Mouse (Mus musculus) cerebellum, adult (tissue): ENCODE measurements around the gene Gzmf.
"Not testable (repeated sequence)": the region's sequence is repeated elsewhere in the genome, so short reads cannot be mapped to it uniquely, and the experiment has no call there.

Source experiments
- ATAC-seq: cut with Nextera tagmentation; 2 replicates; pipeline ENCODE4 v1.9.2; 2017; ENCODE audit warnings: mild to moderate bottlenecking, moderate library complexity, mixed read lengths; ENCODE audit not compliant: insufficient number of reproducible peaks, low FRiP score, low TSS enrichment

The Gzmf gene

DNA sequence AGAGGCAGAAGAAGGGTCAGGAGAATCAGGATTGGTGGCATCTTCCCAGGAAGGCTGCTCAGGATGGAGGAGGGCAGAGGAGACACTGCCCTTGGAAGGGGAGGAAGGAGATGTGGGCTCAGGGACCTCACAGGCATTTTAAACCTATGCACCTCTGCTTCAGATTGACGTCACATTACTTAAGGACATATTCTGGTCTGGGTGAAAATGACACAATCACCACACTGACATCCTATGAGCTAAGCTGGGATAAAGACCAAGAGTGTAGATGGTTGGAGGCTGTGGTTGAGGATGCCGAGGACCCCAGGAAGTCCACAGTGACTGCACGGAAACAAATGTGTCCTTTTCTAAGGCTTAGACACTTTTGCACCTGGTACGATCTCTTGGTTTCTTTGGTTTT, at the start of gene Gzmf:
TSS of gene Gzmf (minus strand) at position 101 of the 400 bp plus-strand sequence.
- ATAC-seq = no peak

DNA sequence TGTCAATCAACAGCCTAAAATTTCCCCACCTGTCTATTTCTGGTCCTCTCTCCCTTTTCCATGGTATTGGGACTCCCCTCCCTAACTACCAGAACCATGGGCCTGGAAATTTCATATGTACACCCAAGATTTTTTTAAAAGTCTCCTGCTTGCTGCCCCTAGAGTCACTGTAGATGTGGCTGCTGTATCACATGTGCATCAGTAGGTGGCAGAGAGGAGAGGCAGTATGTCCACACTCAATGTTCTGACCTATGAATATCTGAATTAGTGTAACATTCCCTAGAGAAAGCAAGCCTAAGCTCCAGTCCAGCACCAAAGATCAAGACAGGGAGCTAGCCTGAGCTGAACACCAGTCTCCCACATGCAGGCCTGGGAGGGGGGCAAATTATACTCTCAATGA, 29.2 kb upstream of the Gzmf start:
- ATAC-seq = no peak

DNA sequence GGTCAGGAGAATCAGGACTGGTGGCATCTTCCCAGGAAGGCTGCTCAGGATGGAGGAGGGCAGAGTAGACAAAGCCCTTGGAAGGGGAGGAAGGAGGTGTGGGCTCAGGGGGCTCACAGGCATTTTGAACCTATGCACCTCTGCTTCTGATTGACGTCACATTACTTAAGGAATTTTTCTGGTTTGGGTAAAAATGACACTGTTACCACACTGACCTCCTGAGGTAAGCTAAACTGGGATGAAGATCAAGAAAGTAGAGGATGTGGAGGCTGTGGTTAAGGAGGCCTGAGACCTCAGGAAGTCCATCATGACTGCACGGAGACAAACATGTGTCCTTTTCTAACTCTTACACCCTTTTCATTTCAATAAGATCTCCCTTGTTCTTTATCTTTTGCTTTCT, 23.3 kb upstream of the Gzmf start, which contains the start of gene Gzmc:
TSS of gene Gzmc (minus strand) at position 101 of the 400 bp plus-strand sequence.
- no peak for ATAC-seq

DNA sequence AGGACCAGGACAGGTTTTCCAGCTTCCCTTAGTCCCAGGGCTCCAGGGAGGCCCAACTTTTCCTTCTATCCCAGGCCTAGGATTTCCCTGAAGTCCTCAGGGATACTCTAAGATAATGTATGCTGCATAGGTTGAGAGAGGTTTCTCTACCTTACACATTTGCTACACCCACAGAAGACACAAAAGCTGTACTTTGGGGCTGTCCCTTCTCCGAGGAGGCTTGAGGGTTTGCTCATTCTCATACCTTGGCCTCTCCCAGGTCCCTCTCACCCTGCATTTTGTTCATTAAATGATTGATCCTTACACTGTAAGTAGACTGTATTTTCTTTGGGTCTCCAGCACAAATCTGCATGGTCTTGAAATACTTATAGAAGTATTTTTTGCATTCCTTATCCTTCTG, 5.6 kb downstream of the Gzmf start:
- no peak for ATAC-seq

DNA sequence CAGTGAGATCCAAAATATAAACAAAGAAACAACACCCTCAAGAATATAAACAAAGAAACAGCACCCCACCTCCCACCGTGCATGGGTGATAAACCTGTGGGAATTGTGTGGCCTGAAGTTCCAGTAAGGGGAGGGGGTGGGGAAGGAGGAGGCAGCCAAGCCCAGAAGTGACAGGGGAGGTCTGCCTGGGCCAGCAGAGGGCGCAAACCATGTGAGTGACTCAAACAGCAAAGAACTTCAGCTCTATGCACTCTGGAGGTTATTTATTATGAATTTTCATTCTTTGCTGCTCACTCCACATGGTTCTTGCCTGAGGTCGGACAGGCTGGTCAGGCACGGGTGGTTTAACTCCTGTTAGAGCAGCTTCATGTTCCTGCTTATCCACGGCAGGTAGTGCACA, 6.2 kb downstream of the Gzmf start:
- ATAC-seq = not testable (repeated sequence)

DNA sequence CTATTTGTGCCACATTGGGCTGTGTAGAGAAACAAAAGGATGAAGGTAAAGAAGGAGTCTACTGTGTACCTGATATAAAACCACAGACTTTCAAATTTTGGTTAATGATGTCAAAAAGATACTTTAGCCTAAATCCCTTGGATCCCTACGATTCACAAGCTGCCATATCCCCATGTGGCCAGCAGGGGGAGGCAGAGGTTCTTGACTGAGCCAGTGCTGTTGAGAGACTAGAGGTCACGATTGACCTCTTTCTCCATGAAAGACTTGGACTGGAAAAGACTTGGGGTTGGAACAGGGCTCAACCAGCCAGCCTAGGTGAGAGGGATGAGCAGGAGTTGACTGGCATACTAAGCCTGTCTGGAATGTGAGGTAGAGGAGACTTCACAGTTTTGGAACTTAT, 7.2 kb downstream of the Gzmf start:
- ATAC-seq = peak; percentile 64

DNA sequence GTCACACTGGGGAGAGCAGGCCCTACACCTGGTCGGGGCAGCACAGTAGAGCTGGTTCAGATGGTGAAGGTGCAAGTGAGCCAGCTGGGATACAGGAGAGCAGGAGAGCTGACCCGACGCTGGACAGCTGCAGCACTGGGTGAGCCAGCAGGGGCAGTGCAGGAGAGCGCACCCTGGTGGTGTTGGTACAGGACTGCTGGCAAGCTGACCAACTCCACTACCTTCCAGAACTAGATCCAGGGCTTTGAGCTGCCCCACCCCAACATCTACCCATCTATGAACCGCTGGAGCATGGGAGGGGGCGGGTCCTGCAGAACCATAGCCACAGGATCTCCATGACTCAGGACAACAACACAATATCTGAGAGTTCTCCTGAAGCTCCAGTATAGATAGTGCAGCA, 24.3 kb downstream of the Gzmf start:
- ATAC-seq = no peak

DNA sequence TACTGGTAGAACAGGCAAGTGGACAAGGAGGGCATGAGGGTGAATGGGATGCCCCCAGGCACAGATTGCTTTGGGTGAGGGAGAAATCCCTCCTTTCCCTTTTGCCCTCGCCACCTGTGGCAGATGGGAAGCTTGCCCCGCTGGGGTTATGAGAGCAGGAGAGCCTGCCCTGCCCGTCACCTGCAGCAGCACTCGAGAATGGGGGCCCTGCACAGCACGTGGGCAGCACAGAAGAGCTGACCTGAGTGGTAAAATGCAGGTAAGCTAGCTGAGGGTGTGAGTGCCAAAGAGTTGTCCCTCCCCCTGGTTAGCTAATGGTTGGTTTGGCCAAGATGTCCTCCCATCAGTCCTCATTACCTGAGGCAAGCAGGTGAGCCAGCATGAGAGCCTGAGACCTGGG, 24.7 kb downstream of the Gzmf start:
- no peak for ATAC-seq

DNA sequence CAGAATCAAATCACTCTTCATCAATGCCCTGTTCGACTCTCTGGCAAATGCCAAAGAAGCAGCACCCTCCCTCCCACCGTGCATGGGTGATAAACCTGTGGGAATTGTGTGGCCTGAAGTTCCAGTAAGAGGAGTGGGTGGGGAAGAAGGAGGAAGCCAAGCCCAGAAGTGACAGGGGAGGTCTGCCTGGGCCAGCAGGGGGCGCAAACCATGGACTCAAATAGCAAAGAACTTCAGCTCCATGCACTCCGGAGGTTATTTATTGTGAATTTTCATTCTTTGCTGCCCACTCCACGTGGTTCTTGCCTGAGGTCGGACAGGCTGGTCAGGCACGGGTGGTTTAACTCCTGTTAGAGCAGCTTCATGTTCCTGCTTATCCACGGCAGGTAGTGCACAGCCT, 33.6 kb downstream of the Gzmf start:
- ATAC-seq = not testable (repeated sequence)

DNA sequence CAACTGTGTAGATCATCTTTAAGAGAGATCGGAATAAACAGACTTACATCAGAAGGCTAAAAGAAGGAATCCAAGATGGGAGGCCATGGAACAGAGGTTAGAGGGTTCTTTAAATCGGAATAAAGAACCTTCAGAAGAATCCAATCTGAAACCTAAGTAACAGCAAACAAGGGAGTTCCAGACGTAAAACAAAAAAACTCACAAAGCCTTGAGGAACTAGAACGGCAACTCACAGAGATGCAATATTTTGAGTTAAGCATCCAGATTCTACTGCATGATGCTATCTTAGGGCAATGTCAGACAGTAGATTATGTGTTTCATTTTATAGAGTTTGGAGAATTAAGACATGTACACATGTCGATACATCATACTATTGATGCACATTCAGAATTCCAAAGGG, 36.7 kb downstream of the Gzmf start, which contains the start of gene Gzmn:
TSS of gene Gzmn (minus strand) at position 101 of the 400 bp plus-strand sequence.
- ATAC-seq = no peak

DNA sequence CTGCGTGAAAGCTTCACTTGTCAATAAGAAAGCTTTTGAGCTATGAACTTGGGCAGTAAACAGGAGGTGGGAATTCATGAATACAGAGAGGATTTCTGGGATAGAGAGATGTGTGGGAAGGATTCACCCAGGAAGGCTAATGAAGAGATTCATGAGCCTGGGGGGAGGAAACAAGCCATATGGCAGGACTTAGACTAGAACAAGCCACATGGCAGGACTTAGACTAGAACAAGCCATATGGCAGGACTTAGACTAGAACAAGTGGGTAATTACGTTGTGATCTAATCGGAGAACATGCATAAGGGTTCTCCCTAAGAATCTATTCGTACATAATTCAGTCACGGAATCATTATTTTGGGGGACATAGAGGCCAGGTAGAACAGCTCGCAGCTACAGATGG, 37.8 kb downstream of the Gzmf start:
- ATAC-seq = peak; percentile 58

DNA sequence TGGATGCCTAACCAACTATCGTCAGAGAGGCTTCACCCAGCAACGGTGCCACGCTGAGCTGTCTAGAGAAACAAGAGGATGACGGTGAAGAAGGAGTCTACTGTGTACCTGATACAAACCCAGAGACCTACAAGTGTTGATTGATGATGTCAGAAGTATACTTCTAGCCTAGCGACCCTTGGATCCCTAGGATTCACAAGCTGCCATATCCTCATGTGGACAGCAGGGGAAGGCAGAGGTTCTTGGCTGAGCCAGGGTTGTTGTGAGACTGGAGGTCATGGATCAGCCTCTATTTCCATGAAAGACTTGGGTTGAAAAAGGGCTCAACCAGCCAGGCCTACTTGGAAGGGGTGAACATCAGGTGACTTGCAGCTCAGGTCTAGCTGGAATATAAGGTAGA, 38.5 kb downstream of the Gzmf start:
- ATAC-seq = no peak

DNA sequence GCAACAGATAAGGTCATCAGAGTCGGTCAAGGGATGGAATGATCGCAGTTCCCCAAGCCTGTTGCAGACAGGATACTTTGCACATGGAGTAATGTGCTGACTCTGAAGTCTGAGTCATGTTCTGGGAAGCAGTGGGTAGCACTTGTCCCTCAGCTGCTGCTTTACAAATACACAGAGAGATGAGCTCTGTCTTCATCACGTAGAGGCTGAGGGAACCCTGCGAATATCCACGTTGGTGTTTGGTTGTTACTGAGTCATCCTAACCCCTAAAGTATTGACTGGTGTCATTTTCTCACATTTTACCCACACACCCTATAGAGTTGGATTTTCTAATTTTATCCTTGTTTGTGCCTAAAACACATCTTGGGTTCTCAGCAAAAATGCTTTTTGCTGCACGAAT, 43.2 kb downstream of the Gzmf start:
- no peak for ATAC-seq

DNA sequence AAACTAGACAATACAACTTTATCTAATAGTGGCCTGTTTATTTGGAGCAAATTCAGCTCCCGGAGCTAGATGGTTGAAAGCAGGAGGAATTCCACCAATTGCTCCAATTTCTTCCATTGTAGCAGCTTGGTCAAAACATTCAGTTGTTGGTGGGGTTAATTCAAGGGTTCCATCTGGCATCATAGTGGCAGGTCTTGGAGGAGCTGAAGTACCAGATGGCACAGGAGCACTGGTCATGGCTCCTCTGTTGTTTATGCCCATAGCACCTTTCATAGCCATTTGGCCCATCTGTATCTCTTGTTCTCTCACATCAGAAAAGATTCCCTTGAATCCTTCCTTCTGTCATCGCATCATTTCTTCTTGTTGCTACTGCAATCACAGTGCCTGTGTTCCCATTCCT, 49.1 kb downstream of the Gzmf start:
- peak; percentile 89 for ATAC-seq

DNA sequence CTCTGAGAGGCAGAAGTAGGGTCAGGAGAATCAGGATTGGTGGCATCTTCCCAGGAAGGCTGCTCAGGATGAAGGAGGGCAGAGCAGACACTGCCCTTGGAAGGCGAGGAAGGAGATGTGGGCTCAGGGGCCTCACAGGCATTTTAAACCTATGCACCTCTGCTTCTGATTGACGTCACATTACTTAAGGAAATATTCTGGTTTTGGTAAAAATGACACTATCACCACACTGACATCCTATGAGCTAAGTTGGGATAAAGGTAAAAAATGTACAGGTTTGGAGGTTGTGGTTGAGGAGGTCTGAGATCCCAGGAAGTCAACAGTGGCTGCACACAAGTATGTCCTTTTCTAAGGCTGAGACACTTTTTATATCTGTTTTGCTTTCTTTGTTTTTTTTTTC, 51.7 kb downstream of the Gzmf start, which contains the start of gene Gzmg:
TSS of gene Gzmg (minus strand) at position 101 of the 400 bp plus-strand sequence.
- not testable (repeated sequence) for ATAC-seq

DNA sequence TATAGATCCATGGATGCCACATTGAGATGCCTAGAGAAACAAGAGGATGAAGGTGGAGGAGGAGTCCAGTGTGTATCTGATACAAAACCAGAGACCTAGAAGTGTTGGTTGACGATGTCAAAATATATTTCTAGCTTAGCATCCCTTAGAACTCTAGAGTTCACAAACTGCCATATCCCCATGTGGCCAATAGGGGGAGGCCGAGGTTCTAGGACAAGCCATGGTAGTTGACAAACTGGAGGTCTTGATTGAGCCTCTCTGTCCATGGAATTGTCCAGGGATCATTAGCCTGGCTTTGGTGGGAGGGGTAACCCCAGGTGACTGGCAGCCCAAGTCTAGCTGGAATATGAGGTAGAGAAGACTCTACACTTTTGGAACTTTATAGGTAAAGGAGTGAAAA, 55.9 kb downstream of the Gzmf start:
- ATAC-seq = no peak; the same call in 1 of the 2 replicates
